Mouse (Mus musculus): ENCODE results near the gene Prkacb.

DNA sequence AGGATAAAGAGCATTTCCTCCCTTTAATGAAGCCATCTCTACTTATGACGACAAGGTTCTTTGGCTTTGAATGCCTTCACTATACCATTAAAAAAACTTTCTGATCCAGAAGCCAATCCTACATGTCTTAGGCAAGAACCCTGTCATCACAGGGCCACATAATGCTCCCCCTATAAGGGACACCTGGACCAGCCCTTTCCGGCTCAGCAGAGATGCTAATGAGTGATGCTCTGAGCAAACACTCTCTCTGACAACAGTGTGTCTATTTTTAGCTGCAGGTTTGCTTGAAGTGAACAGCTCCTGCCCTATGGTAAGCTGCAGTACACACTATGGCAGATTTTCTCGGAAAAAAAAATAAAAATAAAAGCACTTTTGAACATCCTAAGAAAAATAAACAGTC lies 43.9 kb downstream of the Prkacb start:
- no peak for TF ChIP-seq POLR2A (IDR thresholded peaks at IDR 0.05; ENCODE audit: low read depth, low read length)
- TF ChIP-seq CTCF (IDR thresholded peaks at IDR 0.05; ENCODE audit: extremely low read depth, insufficient read depth, insufficient read length, insufficient replicate concordance): no peak

Data from spleen, adult 2 months (tissue).